Mouse (Mus musculus) mouse embryonic stem cell (cell line): ENCODE data around the gene Zfp451.

Experiments used
- in situ Hi-C, 2 experiments: fragments of 300-500 bp; cut with MboI; formaldehyde crosslinking; loops; 1 replicate in 1 of 2; 3 replicates in 1 of 2; pipeline ENCODE4 v1.14.3; 2019 to 2020; ENCODE audit warnings: low sequenced_read_pairs in 2 of 2, low pct_unique_long_range_greater_than_20kb in 1 of 2, mixed read lengths in 1 of 2; ENCODE audit not compliant: unreplicated experiment in 1 of 2

Zfp451 gene

GRCm38 (mm10) chr1:33734001-33734685 is 80.3 kb downstream of the Zfp451 start:
- in situ Hi-C loops, result loop anchor here in 1 of 2 experiments (10.0 kb wide), 1 partner anchor 49 kb away; no protein-coding TSS in a partner anchor

GRCm38 (mm10) chr1:33733044-33733443 is 81.4 kb downstream of the Zfp451 start:
- in situ Hi-C loops, result loop anchor here in 1 of 2 experiments (10.0 kb wide), 1 partner anchor 48 kb away; no protein-coding TSS in a partner anchor

- in situ Hi-C loops, result no loop called here
Observed at GRCm38 (mm10) chr1:33725086-33725485, 89.3 kb downstream of the Zfp451 start.

- in situ Hi-C loops, result loop anchor here in 1 of 2 experiments (5.0 kb wide), 1 partner anchor 37 kb away; no protein-coding TSS in a partner anchor
Observed at GRCm38 (mm10) chr1:33724516-33724915, 89.9 kb downstream of the Zfp451 start.

DNA sequence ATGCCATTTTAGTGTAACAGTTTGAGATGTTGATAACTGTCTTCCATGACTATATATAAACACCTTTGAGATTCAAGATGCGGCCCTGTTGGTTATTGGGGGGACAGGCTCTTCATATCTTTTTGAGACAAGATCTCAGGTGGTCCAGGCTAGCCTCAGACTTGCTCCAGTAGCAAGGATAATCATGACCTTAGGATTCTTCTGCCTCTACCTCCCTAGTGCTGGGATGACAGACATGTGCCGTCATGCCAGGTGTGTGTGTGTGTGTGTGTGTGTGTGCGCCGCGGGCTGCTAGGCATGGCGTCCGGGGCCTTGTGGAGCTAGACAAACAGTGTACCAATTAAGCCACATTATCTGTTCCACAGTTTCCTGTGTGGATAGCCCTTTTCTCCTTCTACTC is 93.4 kb downstream of the Zfp451 start:
- in situ Hi-C loops, result loop anchor here in 1 of 2 experiments (5.0 kb wide), 1 partner anchor 34 kb away; no protein-coding TSS in a partner anchor

GRCm38 (mm10) chr1:33720231-33720630 is 94.2 kb downstream of the Zfp451 start:
- in situ Hi-C loops, result loop anchor here in 1 of 2 experiments (5.0 kb wide), 1 partner anchor 33 kb away; no protein-coding TSS in a partner anchor

DNA sequence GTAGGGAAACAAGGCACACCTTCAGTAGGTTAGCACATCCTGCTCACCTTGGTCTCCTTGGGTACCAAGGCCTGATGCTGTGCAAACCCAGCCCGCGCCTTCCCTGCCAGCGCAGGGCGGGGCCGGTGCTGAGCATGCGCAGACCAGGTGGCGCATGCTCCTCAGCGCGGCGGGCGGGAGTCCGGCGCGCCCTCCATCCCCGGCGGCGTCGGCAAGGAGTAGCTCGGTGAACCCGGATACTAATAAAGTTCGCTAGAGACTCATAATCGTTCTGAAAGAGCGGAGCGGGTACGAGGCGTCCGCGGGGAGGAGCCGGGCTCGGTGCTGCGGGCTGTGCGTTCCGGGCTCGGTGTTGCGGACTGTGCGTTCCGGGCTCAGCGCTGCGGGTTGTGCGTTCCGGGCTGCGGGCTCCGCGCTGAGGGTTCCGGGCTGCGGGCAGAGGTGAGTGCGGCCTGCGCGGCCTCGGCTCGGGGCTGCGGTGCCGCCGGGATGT is 94.6 kb downstream of the Zfp451 start, which contains the start of gene Rab23:
Gene Rab23 (plus strand): TSS at position 155 of the 493 bp plus-strand sequence.
- in situ Hi-C loops, result loop anchor here in 1 of 2 experiments (5.0 kb wide), 1 partner anchor 32 kb away; no protein-coding TSS in a partner anchor

DNA sequence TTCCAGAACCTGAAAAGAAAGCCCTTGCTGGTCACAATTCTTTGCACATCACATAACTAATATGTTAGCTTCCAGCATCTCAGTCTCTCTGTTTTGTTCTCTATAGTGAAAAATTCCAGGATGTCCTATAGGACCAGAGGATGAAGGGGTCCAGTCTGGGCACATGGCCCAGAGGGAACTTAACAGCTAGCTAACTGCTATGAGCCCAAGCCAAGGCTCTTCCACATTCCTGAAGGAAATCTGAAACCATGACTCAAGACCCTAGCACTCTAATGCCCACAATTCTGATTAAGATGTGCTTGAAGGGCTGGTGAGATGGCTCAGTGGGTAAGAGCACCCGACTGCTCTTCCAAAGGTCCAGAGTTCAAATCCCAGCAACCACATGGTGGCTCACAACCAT is 96.8 kb downstream of the Zfp451 start:
- in situ Hi-C loops, result no loop called here

DNA sequence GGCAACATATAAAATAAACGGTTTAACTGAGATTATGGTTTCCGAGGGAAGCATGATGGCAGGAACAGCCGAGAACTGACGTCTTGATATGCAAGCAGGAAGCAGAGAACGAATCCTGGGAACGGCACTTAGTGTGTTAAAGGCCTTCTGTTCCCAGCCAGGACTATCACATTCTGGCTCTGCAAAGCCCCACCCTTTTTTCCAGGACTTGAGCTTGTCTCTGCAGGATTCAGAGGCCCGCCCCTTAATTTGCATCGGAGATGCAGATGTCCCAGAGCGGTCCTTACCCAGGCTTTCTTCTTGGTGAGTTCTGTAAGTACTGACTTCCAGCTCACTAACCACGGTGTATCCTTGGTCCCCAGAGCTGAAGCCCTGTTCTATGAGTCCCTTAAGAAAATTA is 99.6 kb downstream of the Zfp451 start:
- in situ Hi-C loops, result no loop called here

- in situ Hi-C loops, result no loop called here
Observed at GRCm38 (mm10) chr1:33712026-33712425, 102.4 kb downstream of the Zfp451 start.
